Mouse (Mus musculus) CH12.LX (cell line): ENCODE measurements around the gene Boc. TPM values are rescaled to one million over a fixed set of nuclear protein-coding genes. Genes with fewer than 3 reads are reported as not detected.

Experiments used
- DNase-seq: peaks from one replicate; pipeline ENCODE4 v3.0.0-alpha.2; 2013; ENCODE audit errors: extremely low read depth
- H3K27ac ChIP-seq: 2 replicates; pipeline ENCODE4 v1.5.1; 2012; ENCODE audit warnings: low read depth, mild to moderate bottlenecking, control low read depth, moderate library complexity; ENCODE audit not compliant: insufficient read depth
- H3K27me3 ChIP-seq: replicated peaks from 2 replicates; pipeline ENCODE3; 2012; ENCODE audit warnings: inconsistent platforms
- H3K36me3 ChIP-seq, 2 experiments: replicated peaks in 1 of 2; 2 replicates each; pipeline versions ENCODE3 to v1.6.1; 2012; ENCODE audit warnings: inconsistent platforms in 1 of 2, low read length in 1 of 2, mild to moderate bottlenecking in 1 of 2, mixed read lengths in 1 of 2, moderate library complexity in 1 of 2; ENCODE audit not compliant: control insufficient read depth in 1 of 2, insufficient read depth in 1 of 2
- H3K4me1 ChIP-seq, 2 experiments: 2 replicates each; pipeline ENCODE4 v1.6.1; 2012; ENCODE audit warnings: inconsistent platforms in 1 of 2, moderate library complexity in 1 of 2; ENCODE audit not compliant: insufficient read depth in 2 of 2, control insufficient read depth in 1 of 2
- H3K4me2 ChIP-seq: 2 replicates; pipeline ENCODE4 v1.6.1; 2012; ENCODE audit warnings: low read depth, mild to moderate bottlenecking, control low read depth; ENCODE audit not compliant: poor library complexity, insufficient read depth, severe bottlenecking
- H3K4me3 ChIP-seq, 3 experiments: fragments of 150-350 bp in 1 of 3; sonication (generic) in 1 of 3; replicated peaks in 1 of 3; 2 replicates each; pipeline versions ENCODE3 to v1.5.1; 2011 to 2012; ENCODE audit warnings: low read depth in 2 of 3, low read length in 2 of 3, mild to moderate bottlenecking in 2 of 3, moderate library complexity in 2 of 3, control low read depth in 1 of 3, improper control_type of control experiment in 1 of 3, inconsistent platforms in 1 of 3, mixed read lengths in 1 of 3; ENCODE audit not compliant: poor library complexity in 1 of 3
- H3K79me2 ChIP-seq: replicated peaks from 2 replicates; pipeline ENCODE4 v1.6.1; 2012; ENCODE audit warnings: mild to moderate bottlenecking, moderate library complexity; ENCODE audit not compliant: control insufficient read depth, poor library complexity, insufficient read depth, severe bottlenecking; ENCODE audit errors: extremely low read depth
- H3K9ac ChIP-seq: 2 replicates; pipeline ENCODE4 v1.6.1; 2012; ENCODE audit warnings: low read depth, mild to moderate bottlenecking, control low read depth, moderate library complexity; ENCODE audit not compliant: insufficient read depth
- H3K9me3 ChIP-seq: replicated peaks from 2 replicates; pipeline ENCODE3; 2012; ENCODE audit warnings: low read length, inconsistent platforms, mixed read lengths
- BHLHE40 ChIP-seq: IDR thresholded peaks from 2 replicates; pipeline ENCODE4 v1.6.1; 2011; ENCODE audit warnings: mild to moderate bottlenecking, low read depth, low read length, improper control_type of control experiment
- CHD2 ChIP-seq: IDR thresholded peaks from 2 replicates; pipeline ENCODE4 v1.6.1; 2011; ENCODE audit warnings: low read length, improper control_type of control experiment
- E2F4 ChIP-seq: IDR thresholded peaks from 2 replicates; pipeline ENCODE4 v1.6.1; 2011; ENCODE audit warnings: low read depth, low read length, improper control_type of control experiment; ENCODE audit not compliant: insufficient replicate concordance
- EP300 ChIP-seq: IDR thresholded peaks from 2 replicates; pipeline ENCODE4 v1.6.1; 2011; ENCODE audit warnings: low read length, improper control_type of control experiment
- ETS1 ChIP-seq: conservative IDR thresholded peaks from 2 replicates; pipeline ENCODE4 v1.6.1; 2012; ENCODE audit warnings: low read depth, mild to moderate bottlenecking, inconsistent platforms, low read length, improper control_type of control experiment, moderate library complexity
- JUND ChIP-seq: conservative IDR thresholded peaks from 2 replicates; pipeline ENCODE4 v1.6.1; 2011; ENCODE audit warnings: low read depth, low read length, improper control_type of control experiment
- MAX ChIP-seq: IDR thresholded peaks from 2 replicates; pipeline ENCODE4 v1.6.1; 2011; ENCODE audit warnings: low read length, improper control_type of control experiment
- MAZ ChIP-seq: IDR thresholded peaks from 2 replicates; pipeline ENCODE4 v1.6.1; 2012; ENCODE audit warnings: low read depth, mild to moderate bottlenecking, inconsistent platforms, low read length, improper control_type of control experiment, moderate library complexity
- MEF2A ChIP-seq: IDR thresholded peaks from 2 replicates; pipeline ENCODE4 v1.6.1; 2014; ENCODE audit warnings: low read depth, mild to moderate bottlenecking, inconsistent platforms, low read length, improper control_type of control experiment, borderline replicate concordance
- PAX5 ChIP-seq: IDR thresholded peaks from 2 replicates; pipeline ENCODE4 v1.6.1; 2012; ENCODE audit warnings: low read length, inconsistent platforms, mixed read lengths
- RAD21 ChIP-seq: IDR thresholded peaks from 2 replicates; pipeline ENCODE4 v1.6.1; 2011; ENCODE audit warnings: low read depth, mild to moderate bottlenecking, low read length, improper control_type of control experiment, moderate library complexity
- SMC3 ChIP-seq: IDR thresholded peaks from 2 replicates; pipeline ENCODE4 v1.6.1; 2011; ENCODE audit warnings: low read depth, low read length, improper control_type of control experiment
- TBP ChIP-seq: conservative IDR thresholded peaks from 2 replicates; pipeline ENCODE4 v1.6.1; 2011; ENCODE audit warnings: low read depth, low read length, improper control_type of control experiment
- ZMIZ1 ChIP-seq: IDR thresholded peaks from 2 replicates; pipeline ENCODE4 v1.6.1; 2012; ENCODE audit warnings: low read depth, mild to moderate bottlenecking, inconsistent platforms, low read length, improper control_type of control experiment
- dilution Hi-C: fragments of 300-500 bp; cut with MboI; formaldehyde crosslinking; loops from 2 replicates; pipeline ENCODE4 v1.14.3; 2020; ENCODE audit warnings: low sequenced_read_pairs; ENCODE audit not compliant: extremely low pct_unique_long_range_greater_than_20kb, extremely low pct_ligation_motif_present
- in situ Hi-C: fragments of 300-500 bp; cut with MboI; formaldehyde crosslinking; loops from 3 replicates; pipeline ENCODE4 v1.14.3; 2019; ENCODE audit warnings: low sequenced_read_pairs, low pct_ligation_motif_present, low pct_unique_long_range_greater_than_20kb, mixed read lengths
- polyA plus RNA-seq: library from polyadenylated mRNA; unstranded; fragments of >175 nt; gene quantifications from 2 replicates; pipeline ENCODE4 v1.2.1, GENCODE M21; 2012; ENCODE audit warnings: low read depth; ENCODE audit not compliant: insufficient read length
- total RNA-seq, 2 experiments: library from RNA; depleted of rRNA; stranded (reverse); fragments of 300-350 nt in 1 of 2; fragments of >200 nt in 1 of 2; gene quantifications; 2 replicates each; pipeline ENCODE4 v1.2.3; 2012 to 2014

Boc gene
- total and polyA plus RNA-seq, 3 experiments: 0.25 to 1.5 (median 0.67) TPM

DNA sequence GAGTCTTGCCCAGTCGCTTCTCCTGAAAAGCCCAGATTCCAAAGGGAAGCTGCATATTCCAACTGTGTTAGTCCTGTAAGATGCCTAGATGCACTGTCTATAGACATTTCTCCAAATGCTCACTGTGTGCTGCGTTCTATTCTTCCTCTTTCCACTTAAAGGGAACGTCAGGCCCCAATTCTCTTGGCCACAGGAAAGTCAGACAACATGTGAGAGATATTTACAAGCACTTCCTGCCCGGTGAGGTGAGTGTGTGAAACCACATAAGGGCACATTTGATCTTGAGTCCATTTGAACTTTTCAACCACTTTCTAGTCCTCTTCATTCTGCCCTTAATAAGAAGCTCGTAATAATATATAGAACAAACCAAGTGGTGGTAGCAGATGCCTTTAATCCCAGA is 50.7 kb downstream of the Boc start:
- H3K9me3 ChIP-seq: peaks cover 6% of the 10 kb centered on the region
- no peaks in the 10 kb centered on the region for H3K79me2 ChIP-seq
- TF ChIP-seq JUND (no peak), TBP (no peak), RAD21 (no peak), MAZ (no peak), ZMIZ1 (no peak), BHLHE40 (no peak), SMC3 (no peak), MEF2A (no peak), EP300 (no peak), PAX5 (no peak), MAX (no peak)
- H3K4me3 ChIP-seq: no peak overlapping the region
- H3K4me2 ChIP-seq: no peak overlapping the region
- peaks cover 0 to 25% of the 10 kb centered on the region in 2 experiments; a peak in 3 of 4 replicates for H3K4me1 ChIP-seq
- H3K27ac ChIP-seq: no peak overlapping the region
- in situ Hi-C loops: no loop called here
- peaks cover 0 to 25% of the 10 kb centered on the region in 2 experiments for H3K36me3 ChIP-seq
- dilution Hi-C loops: no loop called here
- H3K9ac ChIP-seq: no peak overlapping the region
- H3K27me3 ChIP-seq: no peaks in the 10 kb centered on the region
- peak; percentile 50 for DNase-seq

GRCm38 (mm10) chr16:44507027-44507929 is 51.4 kb downstream of the Boc start:
- Histone ChIP-seq H3K79me2 (no peaks in the 10 kb centered on the region), H3K36me3 (peaks cover 0 to 30% of the 10 kb centered on the region in 2 experiments), H3K27ac (no peak overlapping the region), H3K4me3 (no peak overlapping the region), H3K4me1 (peaks cover 0 to 30% of the 10 kb centered on the region in 2 experiments; a peak in 3 of 4 replicates), H3K9ac (no peak overlapping the region), H3K9me3 (peaks cover 6% of the 10 kb centered on the region), H3K27me3 (no peaks in the 10 kb centered on the region), H3K4me2 (no peak overlapping the region)
- DNase-seq: no peak
- in situ Hi-C loops (no loop called here), dilution Hi-C loops (no loop called here)
- TF ChIP-seq CHD2: no peak

DNA sequence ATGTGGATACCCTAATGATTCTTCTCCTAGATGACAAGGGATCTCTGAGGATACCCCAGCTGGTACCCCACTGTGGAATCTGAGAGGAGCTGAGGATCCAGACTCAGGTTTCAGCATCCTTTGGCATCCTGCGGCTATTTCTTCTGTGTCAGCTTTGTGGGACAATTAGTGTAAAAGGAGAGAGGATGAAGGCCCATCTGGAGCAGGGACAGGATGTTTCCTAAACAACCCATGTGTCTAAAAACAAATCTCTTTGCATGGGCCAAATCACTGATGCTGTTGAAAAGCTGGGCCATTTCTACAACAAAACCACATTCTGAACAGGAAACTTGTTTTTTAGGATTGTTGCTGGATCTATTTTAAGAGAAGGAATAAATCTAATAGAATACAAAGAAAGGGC is 53.5 kb downstream of the Boc start:
- no peak overlapping the region for H3K9ac ChIP-seq
- peaks cover 0 to 50% of the 10 kb centered on the region in 2 experiments for H3K36me3 ChIP-seq
- peaks cover 6% of the 10 kb centered on the region for H3K9me3 ChIP-seq
- no peak for DNase-seq
- no peak overlapping the region for H3K4me3 ChIP-seq
- in situ Hi-C loops (no loop called here), dilution Hi-C loops (no loop called here)
- H3K4me1 ChIP-seq: peaks cover 0 to 34% of the 10 kb centered on the region in 2 experiments; a peak in 3 of 4 replicates
- no peak overlapping the region for H3K27ac ChIP-seq
- TF ChIP-seq E2F4 (no peak), JUND (no peak), SMC3 (no peak), ETS1 (no peak), MAZ (no peak)
- no peaks in the 10 kb centered on the region for H3K79me2 ChIP-seq
- H3K27me3 ChIP-seq: no peaks in the 10 kb centered on the region
- H3K4me2 ChIP-seq: no peak overlapping the region
